Mouse (Mus musculus) heart, embryonic 13.5 days (tissue): ENCODE measurements around the gene Morc3. TPM values are rescaled to one million over a fixed set of nuclear protein-coding genes. Genes with fewer than 3 reads are reported as not detected.

Experiments
- ATAC-seq: fragments of 200-750 bp; cut with Nextera tagmentation; 2 replicates; pipeline ENCODE4 v1.8.0; 2017; ENCODE audit warnings: moderate TSS enrichment; ENCODE audit not compliant: insufficient number of reproducible peaks, low FRiP score, low TSS enrichment; ENCODE audit errors: extremely low read depth
- H3K27ac ChIP-seq: fragments of 300-500 bp; sonication (generic); replicated peaks from 2 replicates; pipeline ENCODE4 v1.5.1; 2015; ENCODE audit warnings: moderate library complexity, mild to moderate bottlenecking, inconsistent platforms
- H3K27me3 ChIP-seq: fragments of 300-500 bp; sonication (generic); replicated peaks from 2 replicates; pipeline ENCODE4 v1.6.1; 2015; ENCODE audit warnings: mild to moderate bottlenecking, inconsistent platforms
- H3K36me3 ChIP-seq: fragments of 300-500 bp; sonication (generic); 2 replicates; pipeline ENCODE4 v1.6.1; 2015; ENCODE audit warnings: mild to moderate bottlenecking, inconsistent platforms
- H3K4me1 ChIP-seq: fragments of 300-500 bp; sonication (generic); 2 replicates; pipeline ENCODE4 v1.6.1; 2015; ENCODE audit warnings: inconsistent platforms
- H3K4me2 ChIP-seq: fragments of 300-500 bp; sonication (generic); 2 replicates; pipeline ENCODE4 v1.6.1; 2015; ENCODE audit warnings: inconsistent platforms, mild to moderate bottlenecking, moderate library complexity
- H3K4me3 ChIP-seq: fragments of 300-500 bp; sonication (generic); 2 replicates; pipeline ENCODE4 v1.5.1; 2015; ENCODE audit warnings: moderate library complexity, mild to moderate bottlenecking, inconsistent platforms
- H3K9ac ChIP-seq: fragments of 300-500 bp; sonication (generic); 2 replicates; pipeline ENCODE4 v1.6.1; 2015; ENCODE audit warnings: inconsistent platforms, mild to moderate bottlenecking, moderate library complexity
- H3K9me3 ChIP-seq: fragments of 300-500 bp; sonication (generic); 2 replicates; pipeline ENCODE4 v1.6.1; 2016; ENCODE audit warnings: inconsistent platforms
- WGBS: fragments of 180-500 bp; shearing (Covaris S2); methylation state at CpG from one replicate; pipeline ENCODE4 v1.1.7; 2015; ENCODE audit warnings: mixed read lengths; 5-methylcytosine and 5-hydroxymethylcytosine counted together
- polyA plus RNA-seq: library from polyadenylated mRNA; unstranded; fragments of >200 nt; fragmentation: Nextera tagmentation; extraction: Ambion mirVana; gene quantifications from 2 replicates; pipeline ENCODE4 v1.2.1, GENCODE M21; 2015

Morc3 gene
- polyA plus RNA-seq, 1 experiment from 2014 or later, result 19.1 TPM

DNA sequence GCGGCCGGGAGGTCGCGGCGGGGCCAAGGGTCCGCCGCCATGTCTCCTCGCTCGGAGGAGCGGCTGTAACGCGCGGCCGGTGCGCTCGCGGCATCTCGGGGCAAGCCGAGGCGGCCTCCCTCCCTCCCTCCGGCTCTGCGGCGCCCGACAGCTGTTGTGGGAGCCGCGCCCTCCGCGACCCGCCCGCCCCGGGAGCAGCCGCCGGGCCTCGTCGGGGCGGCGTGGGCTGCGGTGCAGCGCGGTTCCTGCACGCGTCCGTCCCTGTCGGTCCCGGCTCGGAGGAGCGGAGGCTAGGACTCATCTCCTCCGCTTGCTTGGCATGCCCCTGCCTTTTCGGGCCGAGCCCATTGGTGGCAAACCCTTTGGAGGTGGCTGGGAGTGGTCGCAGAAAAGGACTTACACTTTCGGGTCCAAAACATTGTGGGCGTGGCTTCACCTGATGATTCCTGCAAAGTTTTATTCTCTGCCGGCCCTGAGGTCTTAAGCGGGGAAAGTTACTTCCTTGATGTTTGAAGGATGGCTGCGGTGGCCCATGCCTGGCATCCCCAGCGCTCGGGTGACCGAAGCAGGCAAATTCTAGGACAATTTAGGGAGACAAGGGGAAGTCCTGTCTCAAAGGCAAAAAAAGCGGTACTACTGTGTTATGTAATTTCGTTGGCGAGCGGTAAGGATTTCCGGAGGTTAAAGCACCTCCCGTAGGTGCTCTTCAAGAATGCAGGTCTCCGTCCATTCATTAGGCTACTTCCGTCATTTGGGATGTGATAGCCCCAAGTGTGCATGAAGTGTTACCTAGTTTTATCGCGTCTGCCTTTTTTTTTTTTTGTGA, 743 bp downstream of the Morc3 start:
- Histone ChIP-seq H3K9me3 (no peaks in the 10 kb centered on the region), H3K4me3 (peak overlapping the region; percentile 97), H3K4me1 (peaks cover 34% of the 10 kb centered on the region), H3K36me3 (no peaks in the 10 kb centered on the region), H3K27ac (peak overlapping the region; percentile 97), H3K9ac (peak overlapping the region; percentile 98), H3K27me3 (no peaks in the 10 kb centered on the region), H3K4me2 (peak overlapping the region; percentile 91)
- ATAC-seq, result peak; percentile 55
- 1% methylated on average over 57 of the region's 69 CpGs for WGBS

DNA sequence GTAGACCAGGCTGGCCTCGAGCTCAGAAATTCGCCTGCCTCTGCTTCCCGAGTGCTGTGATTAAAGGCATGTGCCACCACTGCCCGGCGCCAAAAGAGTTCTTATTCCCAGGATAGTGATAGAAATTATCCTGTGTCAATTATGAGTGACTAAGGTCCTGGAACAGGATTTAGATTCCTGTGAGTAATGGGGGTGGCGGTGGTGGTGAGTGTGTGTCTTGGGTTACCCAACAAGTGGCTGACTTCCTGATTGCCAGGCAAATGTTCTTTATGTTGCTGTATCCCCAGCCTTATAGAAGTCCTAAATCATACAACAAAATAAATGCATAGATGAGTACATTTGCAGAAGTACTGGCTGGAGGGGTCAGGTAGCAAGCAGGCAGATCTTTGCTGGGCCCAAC, 1.6 kb downstream of the Morc3 start:
- H3K9me3 ChIP-seq, result no peaks in the 10 kb centered on the region
- ATAC-seq, result no peak

DNA sequence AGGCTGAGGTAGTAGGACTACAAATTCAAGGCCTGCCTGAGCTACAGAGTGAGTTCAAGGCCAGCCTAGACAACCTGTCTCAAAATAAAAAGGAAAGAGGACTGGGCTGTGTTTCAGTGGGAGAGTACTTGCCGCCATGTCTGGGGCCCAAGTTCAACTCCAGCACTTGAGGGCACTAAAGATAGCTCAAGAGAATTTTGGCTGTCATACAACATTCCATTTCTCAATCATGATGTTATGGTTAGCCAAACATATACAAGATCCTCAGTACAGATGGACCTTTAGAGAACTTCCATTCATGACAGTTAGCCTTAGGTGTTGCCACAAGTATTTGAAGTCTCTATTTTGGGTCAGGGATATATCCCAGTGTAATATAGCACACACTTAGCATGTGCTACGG, 2.2 kb downstream of the Morc3 start:
- WGBS, result 53% methylated on average over 2 of the region's 2 CpGs
- Histone ChIP-seq H3K4me1 (peaks cover 34% of the 10 kb centered on the region), H3K9me3 (peaks cover 3% of the 10 kb centered on the region; the same call in 1 of the 2 replicates), H3K4me2 (peak overlapping the region; percentile 91), H3K4me3 (no peak overlapping the region), H3K27ac (no peak overlapping the region; the same call in 1 of the 2 replicates), H3K27me3 (no peaks in the 10 kb centered on the region), H3K9ac (no peak overlapping the region), H3K36me3 (peaks cover 6% of the 10 kb centered on the region; the same call in 1 of the 2 replicates)
- no peak for ATAC-seq

More for the DNA sequence above, 1.6 kb downstream of the Morc3 start:
- Histone ChIP-seq H3K4me1 (peaks cover 34% of the 10 kb centered on the region), H3K4me3 (peak overlapping the region; percentile 97), H3K9ac (0 out of 2 replicates have a peak overlapping the region, but pooled peaks have one; percentile 98), H3K4me2 (peak overlapping the region; percentile 91), H3K27me3 (no peaks in the 10 kb centered on the region), H3K27ac (no peak overlapping the region; the same call in 1 of the 2 replicates), H3K36me3 (0 out of 2 replicates have a peak, but pooled peaks cover under 1% of the 10 kb centered on the region)
- 88% methylated on average over 6 of the region's 6 CpGs for WGBS

DNA sequence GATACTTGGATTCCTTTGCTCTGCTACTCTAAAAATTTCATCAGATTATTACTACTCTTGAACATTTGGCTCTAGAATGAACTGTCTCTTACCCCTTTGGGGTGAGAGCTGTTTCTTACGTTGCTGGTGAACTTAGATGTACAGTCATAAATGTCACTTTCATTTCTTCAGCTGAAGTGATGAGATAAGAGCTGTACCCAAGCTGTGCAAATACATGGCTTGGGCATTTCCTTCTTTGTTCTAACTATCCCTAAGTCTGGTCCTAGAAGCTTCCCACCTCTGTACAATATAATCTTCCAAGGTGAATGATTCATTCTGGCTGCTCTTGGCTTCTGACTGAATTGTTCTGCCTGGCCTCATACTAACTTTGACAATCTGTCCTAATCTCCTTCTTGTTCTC, 7.1 kb downstream of the Morc3 start:
- H3K27ac ChIP-seq, result no peak overlapping the region
- H3K27me3 ChIP-seq, result no peaks in the 10 kb centered on the region
- H3K4me1 ChIP-seq, result peaks cover 32% of the 10 kb centered on the region
- no peak overlapping the region for H3K4me3 ChIP-seq
- no peak overlapping the region for H3K4me2 ChIP-seq
- no peak overlapping the region for H3K9ac ChIP-seq
- 83% methylated on average over 1 of the region's 1 CpGs for WGBS
- H3K9me3 ChIP-seq, result peaks cover 6% of the 10 kb centered on the region; the same call in 1 of the 2 replicates
- no peak for ATAC-seq
- H3K36me3 ChIP-seq, result peaks cover 28% of the 10 kb centered on the region

DNA sequence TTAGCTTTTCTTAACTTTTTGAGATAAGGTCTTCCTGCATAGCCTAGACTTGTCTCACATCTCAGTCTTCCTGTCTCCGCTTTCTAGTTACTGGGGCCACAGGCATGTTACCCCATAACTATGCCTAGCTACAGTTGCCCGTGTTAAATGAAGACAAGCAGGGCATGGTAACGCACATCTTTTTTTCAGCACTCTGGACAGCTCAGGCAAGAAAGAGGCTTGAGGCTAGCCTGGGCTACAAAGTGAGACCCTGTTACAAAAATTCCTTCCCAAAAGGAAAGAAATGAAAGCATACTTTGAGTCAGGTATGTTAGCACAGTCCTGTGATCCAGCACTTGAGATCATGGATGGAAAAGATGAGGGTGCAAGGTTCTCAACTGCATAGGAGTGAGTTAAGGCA, 18.6 kb downstream of the Morc3 start:
- 93% methylated on average over 3 of the region's 3 CpGs for WGBS
- Histone ChIP-seq H3K4me3 (no peak overlapping the region), H3K4me2 (no peak overlapping the region), H3K9ac (no peak overlapping the region), H3K27me3 (no peaks in the 10 kb centered on the region), H3K4me1 (no peaks in the 10 kb centered on the region), H3K36me3 (peaks cover 95% of the 10 kb centered on the region), H3K27ac (no peak overlapping the region), H3K9me3 (no peaks in the 10 kb centered on the region)
- ATAC-seq, result no peak

DNA sequence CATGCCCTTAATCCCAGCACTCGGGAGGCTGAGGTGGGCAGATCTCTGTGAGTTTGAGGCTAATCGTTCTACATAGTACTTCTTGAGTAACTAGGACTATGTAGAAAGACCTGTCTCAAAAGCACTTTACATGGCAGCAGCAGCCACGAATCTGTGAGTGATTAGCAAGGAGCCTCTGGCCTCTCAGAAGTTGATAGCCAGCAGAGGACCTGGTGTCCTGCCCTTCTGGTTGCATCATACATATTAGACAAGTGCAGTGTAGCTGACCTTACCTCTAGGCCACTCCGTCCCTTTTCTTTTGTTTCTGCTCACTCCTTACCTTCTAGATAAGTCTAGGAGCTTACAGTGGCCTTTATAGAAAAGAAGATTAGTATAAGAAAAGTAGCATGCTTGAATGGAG, 28.0 kb downstream of the Morc3 start:
- no peak for ATAC-seq
- H3K27me3 ChIP-seq, result no peaks in the 10 kb centered on the region
- H3K4me2 ChIP-seq, result no peak overlapping the region
- H3K4me3 ChIP-seq, result no peak overlapping the region
- H3K27ac ChIP-seq, result no peak overlapping the region
- WGBS, result 83% methylated on average over 4 of the region's 4 CpGs
- H3K4me1 ChIP-seq, result no peaks in the 10 kb centered on the region
- H3K9ac ChIP-seq, result no peak overlapping the region
- no peaks in the 10 kb centered on the region for H3K9me3 ChIP-seq
- peaks cover 88% of the 10 kb centered on the region for H3K36me3 ChIP-seq

- no peaks in the 10 kb centered on the region for H3K9me3 ChIP-seq
- no peaks in the 10 kb centered on the region for H3K4me1 ChIP-seq
- no peak overlapping the region for H3K27ac ChIP-seq
- H3K4me3 ChIP-seq, result no peak overlapping the region
- no peak for ATAC-seq
- peaks cover 88% of the 10 kb centered on the region for H3K36me3 ChIP-seq
- H3K9ac ChIP-seq, result no peak overlapping the region
- H3K27me3 ChIP-seq, result no peaks in the 10 kb centered on the region
- no peak overlapping the region for H3K4me2 ChIP-seq
Observed at GRCm38 (mm10) chr16:93860686-93861085, 28.8 kb downstream of the Morc3 start.

- WGBS, result 87% methylated on average over 13 of the region's 13 CpGs
- Histone ChIP-seq H3K27me3 (no peaks in the 10 kb centered on the region), H3K4me2 (no peak overlapping the region), H3K4me1 (0 out of 2 replicates have a peak, but pooled peaks cover 4% of the 10 kb centered on the region), H3K9me3 (no peaks in the 10 kb centered on the region), H3K9ac (no peak overlapping the region), H3K27ac (no peak overlapping the region), H3K36me3 (peaks cover 76% of the 10 kb centered on the region), H3K4me3 (no peak overlapping the region)
- no peak for ATAC-seq
Observed at GRCm38 (mm10) chr16:93874841-93875240, 42.9 kb downstream of the Morc3 start.

DNA sequence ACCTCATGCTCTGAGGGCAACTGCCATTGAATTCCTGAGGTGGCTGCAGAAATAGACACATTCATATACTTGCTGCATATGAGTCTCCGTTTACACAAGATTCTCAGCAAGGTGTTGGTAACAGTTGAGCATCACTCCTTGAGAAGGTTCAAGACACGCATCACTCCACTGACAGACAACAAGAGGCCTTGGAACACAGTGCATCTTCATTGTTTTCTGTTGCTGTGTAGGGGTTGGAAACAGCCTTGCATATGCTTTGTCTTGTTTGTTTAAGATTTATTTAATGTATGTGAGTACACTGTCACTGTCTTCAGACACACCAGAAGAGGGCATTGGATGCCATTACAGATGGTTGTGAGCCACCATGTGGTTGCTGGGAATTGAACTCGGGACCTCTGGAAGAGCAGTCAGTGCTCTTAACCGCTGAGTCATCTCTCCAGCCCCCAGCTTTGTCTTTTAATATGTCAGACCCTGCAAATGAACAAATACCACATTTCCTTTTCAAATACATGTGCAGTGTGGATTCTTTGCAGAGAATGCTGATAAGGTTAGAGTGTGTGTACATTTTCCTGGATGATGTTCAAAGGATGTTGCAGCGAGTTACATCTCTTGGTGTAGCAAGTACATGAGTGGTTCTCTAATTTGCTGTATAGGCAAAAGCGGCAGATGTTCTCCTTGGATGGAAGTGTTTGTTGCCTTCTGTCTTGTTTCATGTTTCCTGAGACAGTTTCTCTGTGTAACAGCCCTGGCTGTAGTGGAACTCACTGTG, 45.9 kb downstream of the Morc3 start:
- no peak overlapping the region for H3K27ac ChIP-seq
- no peak for ATAC-seq
- 73% methylated on average over 6 of the region's 6 CpGs for WGBS

DNA sequence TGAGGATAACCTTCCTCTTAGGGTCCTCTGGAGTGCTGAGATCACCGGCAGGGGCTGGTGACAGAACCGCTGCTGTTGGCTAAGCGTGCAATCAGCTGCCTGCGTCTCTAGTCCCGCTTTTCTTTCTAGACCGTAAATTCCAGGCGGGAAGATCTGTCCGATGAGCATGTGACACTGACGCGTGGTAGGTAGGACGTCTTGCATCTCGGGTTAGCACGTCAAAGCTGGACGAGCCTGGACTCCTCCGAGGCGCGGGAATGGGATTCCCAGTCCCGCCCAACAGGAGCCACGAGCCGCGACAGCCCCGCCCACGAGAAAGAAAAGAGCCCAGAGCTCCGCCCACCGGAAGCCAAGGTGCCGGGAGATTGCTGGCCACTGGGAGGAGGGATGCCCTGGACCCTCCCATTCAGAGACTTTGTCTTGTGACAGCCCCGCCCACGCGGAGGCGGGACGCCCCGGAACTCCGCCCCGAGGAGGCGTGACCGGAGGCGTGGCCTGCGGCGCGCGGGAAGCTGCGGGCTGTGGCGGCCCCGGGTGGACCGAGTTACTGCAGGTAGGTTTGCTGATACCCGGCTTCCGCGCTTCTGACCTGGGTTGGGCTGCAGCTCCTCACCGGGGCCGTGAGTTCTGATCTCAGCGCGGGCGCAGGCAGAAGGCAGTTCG, 51.6 kb downstream of the Morc3 start, which contains the start of gene Chaf1b:
TSS of gene Chaf1b (plus strand) at position 479 of the 663 bp plus-strand sequence.
- H3K4me3 ChIP-seq, result peak within 1 kb of the TSS; percentile 91
- under 1% methylated on average over 54 of the region's 54 CpGs for WGBS
- no peaks in the 10 kb centered on the region for H3K9me3 ChIP-seq
- peak within 1 kb of the TSS; percentile 90 for H3K9ac ChIP-seq
- H3K27ac ChIP-seq, result 0 out of 2 replicates have a peak within 1 kb of the TSS, but pooled peaks have one; percentile 47
- peak within 1 kb of the TSS; percentile 94 for H3K4me2 ChIP-seq
- peak; percentile 96 for ATAC-seq
- H3K27me3 ChIP-seq, result no peaks in the 10 kb centered on the region
- H3K4me1 ChIP-seq, result peaks cover 12% of the 10 kb centered on the region
- peaks cover 21% of the 10 kb centered on the region for H3K36me3 ChIP-seq

More for the DNA sequence above, 45.9 kb downstream of the Morc3 start:
- no peak overlapping the region for H3K4me3 ChIP-seq
- H3K4me2 ChIP-seq, result no peak overlapping the region
- no peaks in the 10 kb centered on the region for H3K27me3 ChIP-seq
- peaks cover 47% of the 10 kb centered on the region for H3K36me3 ChIP-seq
- 0 out of 2 replicates have a peak, but pooled peaks cover 4% of the 10 kb centered on the region for H3K4me1 ChIP-seq
- no peaks in the 10 kb centered on the region for H3K9me3 ChIP-seq
- no peak overlapping the region for H3K9ac ChIP-seq
